Mouse (Mus musculus): ENCODE results near the gene Zmpste24.
"Not testable (repeated sequence)": the region's sequence is repeated elsewhere in the genome, so short reads cannot be mapped to it uniquely, and the experiment has no call there.

Zmpste24 gene

GRCm38 (mm10) chr4:121097650-121098378, at the start of gene Zmpste24:
Gene Zmpste24, minus strand, starts transcription at chr4:121098241.
- in situ Hi-C loops (cut with MseI, MboI): no loop called here

GRCm38 (mm10) chr4:121109126-121109525, 11.1 kb upstream of the Zmpste24 start, which contains the start of gene Tmco2:
Gene Tmco2, minus strand, starts transcription at chr4:121109226.
- in situ Hi-C loops (cut with MseI, MboI): no loop called here

GRCm38 (mm10) chr4:121103304-121103703, 5.3 kb upstream of the Zmpste24 start:
- in situ Hi-C loops (cut with MseI, MboI): no loop called here

GRCm38 (mm10) chr4:121090211-121090610, 7.8 kb downstream of the Zmpste24 start:
- in situ Hi-C loops (cut with MseI, MboI): no loop called here

GRCm38 (mm10) chr4:121088696-121089095, 9.3 kb downstream of the Zmpste24 start:
- in situ Hi-C loops (cut with MseI, MboI): no loop called here

GRCm38 (mm10) chr4:121084506-121084905, 13.5 kb downstream of the Zmpste24 start:
- in situ Hi-C loops (cut with MseI, MboI): no loop called here

GRCm38 (mm10) chr4:121080395-121080794, 17.6 kb downstream of the Zmpste24 start:
- in situ Hi-C loops (cut with MseI, MboI): no loop called here

GRCm38 (mm10) chr4:121077915-121078646, 20.0 kb downstream of the Zmpste24 start:
- in situ Hi-C loops (cut with MseI, MboI): no loop called here

GRCm38 (mm10) chr4:121074250-121074649, 23.8 kb downstream of the Zmpste24 start:
- in situ Hi-C loops (cut with MseI, MboI): no loop called here

GRCm38 (mm10) chr4:121065336-121065735, 32.7 kb downstream of the Zmpste24 start:
- in situ Hi-C loops (cut with MseI, MboI): no loop called here

- in situ Hi-C loops (cut with MseI, MboI): not testable (repeated sequence)
Measured at GRCm38 (mm10) chr4:121059218-121059617, 38.8 kb downstream of the Zmpste24 start.

- in situ Hi-C loops (cut with MseI, MboI): no loop called here
Measured at GRCm38 (mm10) chr4:121057032-121057431, 41.0 kb downstream of the Zmpste24 start.

GRCm38 (mm10) chr4:121056342-121056741, 41.7 kb downstream of the Zmpste24 start:
- in situ Hi-C loops (cut with MseI, MboI): no loop called here

GRCm38 (mm10) chr4:121052454-121053323, 45.4 kb downstream of the Zmpste24 start:
- in situ Hi-C loops (cut with MseI, MboI): no loop called here

- in situ Hi-C loops (cut with MseI, MboI): no loop called here
Measured at GRCm38 (mm10) chr4:121051863-121052262, 46.2 kb downstream of the Zmpste24 start.

- in situ Hi-C loops (cut with MseI, MboI): no loop called here
Measured at GRCm38 (mm10) chr4:121042946-121043345, 55.1 kb downstream of the Zmpste24 start.

GRCm38 (mm10) chr4:121042472-121042871, 55.6 kb downstream of the Zmpste24 start:
- in situ Hi-C loops (cut with MseI, MboI): no loop called here

GRCm38 (mm10) chr4:121040897-121041671, 57.0 kb downstream of the Zmpste24 start:
- in situ Hi-C loops (cut with MseI, MboI): no loop called here

GRCm38 (mm10) chr4:121040323-121040722, 57.7 kb downstream of the Zmpste24 start:
- in situ Hi-C loops (cut with MseI, MboI): no loop called here

GRCm38 (mm10) chr4:121039331-121040115, 58.5 kb downstream of the Zmpste24 start, which contains the start of gene Col9a2:
Gene Col9a2, plus strand, starts transcription at chr4:121039385.
- in situ Hi-C loops (cut with MseI, MboI): no loop called here
